Mouse (Mus musculus) brain, embryonic 14.5 days (tissue): Measurements from ENCODE around the gene Cic. TPM values are rescaled to one million over a fixed set of nuclear protein-coding genes. Genes with fewer than 3 reads are reported as not detected.

Experiments
- DNase-seq: peaks from one replicate; pipeline ENCODE4 v3.0.0-alpha.2; 2011; ENCODE audit warnings: low read depth
- CTCF ChIP-seq: fragments of 200-500 bp; IDR thresholded peaks from 2 replicates; pipeline ENCODE4 v1.5.1; 2012; ENCODE audit warnings: inconsistent platforms, mild to moderate bottlenecking, moderate library complexity, borderline replicate concordance; ENCODE audit not compliant: insufficient read depth, insufficient read length; ENCODE audit errors: extremely low read depth
- POLR2A ChIP-seq: fragments of 200-500 bp; IDR thresholded peaks from 2 replicates; pipeline ENCODE4 v1.6.1; 2012; ENCODE audit warnings: mild to moderate bottlenecking, inconsistent platforms, borderline replicate concordance; ENCODE audit not compliant: poor library complexity, insufficient read depth, insufficient read length, severe bottlenecking; ENCODE audit errors: extremely low read depth
- polyA plus RNA-seq: library from polyadenylated mRNA; depleted of rRNA; stranded (reverse); fragments of >200 nt; gene quantifications from 2 replicates; pipeline ENCODE4 v1.2.3, GENCODE M21; 2012

Gene Cic
- polyA plus RNA-seq, 1 experiment = 149 TPM

DNA sequence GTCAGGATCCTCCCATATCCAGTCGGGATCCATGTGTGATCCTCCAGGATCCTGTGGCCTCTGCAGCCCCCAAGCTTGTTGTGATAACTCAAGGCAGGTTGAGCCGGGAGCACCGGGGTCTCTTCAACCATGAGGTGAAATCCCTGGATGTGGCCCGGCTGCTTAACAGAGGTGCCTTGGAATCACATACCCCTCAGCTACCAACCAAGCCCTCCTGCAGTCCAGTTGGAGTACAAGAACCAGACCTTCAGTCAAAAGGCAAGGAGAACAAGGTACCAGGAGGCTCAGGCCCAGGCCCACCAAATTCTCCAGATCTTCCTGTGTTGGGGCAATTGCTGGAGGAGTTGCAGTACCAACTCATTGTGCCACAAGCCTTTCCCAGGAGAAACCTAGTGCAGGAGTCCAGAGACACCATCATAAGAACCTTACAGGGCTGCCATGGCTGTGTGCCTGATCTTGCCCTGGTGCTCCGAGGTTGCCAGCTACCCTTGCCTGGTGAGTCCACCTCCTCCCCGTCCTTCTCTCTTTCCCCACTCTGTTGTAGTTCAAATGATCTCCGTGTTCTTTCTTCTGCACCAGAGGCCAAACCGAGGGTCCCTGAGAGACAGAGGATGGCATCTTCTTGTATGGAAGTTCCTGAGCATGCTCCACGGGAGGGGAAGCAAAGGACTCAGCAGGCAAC lies 35.6 kb downstream of the Cic start:
- TF ChIP-seq CTCF = no peak
- TF ChIP-seq POLR2A = no peak
- no peak for DNase-seq

DNA sequence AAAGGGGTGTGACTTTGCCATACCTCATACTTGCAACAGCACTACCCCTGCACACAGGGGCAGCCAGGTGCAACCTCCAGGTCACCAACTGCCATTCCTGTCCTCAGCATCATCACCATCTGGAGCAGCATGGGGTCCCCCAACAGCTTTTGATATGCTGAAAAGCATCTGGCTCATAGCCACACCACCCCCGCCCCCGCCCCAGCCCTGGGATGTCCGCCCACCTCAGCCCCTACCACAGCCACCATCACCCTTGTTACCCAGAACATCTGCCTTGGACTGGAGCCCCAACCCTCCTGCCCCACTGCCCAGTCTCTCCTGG lies 36.1 kb downstream of the Cic start:
- TF ChIP-seq CTCF (no peak), POLR2A (no peak)
- DNase-seq = no peak

DNA sequence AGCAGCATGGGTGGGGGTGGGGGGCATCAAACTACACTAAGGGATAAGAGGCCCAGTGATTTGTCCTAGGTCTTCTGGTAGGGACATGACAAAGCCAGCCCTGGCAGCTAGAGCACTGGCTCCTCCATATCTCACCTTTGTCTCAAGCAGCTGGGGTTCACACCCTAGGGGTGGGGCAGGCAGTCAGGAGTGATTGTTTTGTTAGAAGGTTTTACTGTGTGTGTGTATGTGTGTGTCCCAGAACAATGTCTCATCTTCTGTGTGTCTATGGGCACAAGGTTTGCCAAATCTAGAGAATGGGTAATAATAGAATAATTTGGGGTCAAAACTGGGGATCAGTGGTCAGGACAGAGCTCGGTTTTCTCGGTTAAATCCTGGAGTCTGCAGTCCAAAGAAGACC lies 38.0 kb downstream of the Cic start:
- TF ChIP-seq CTCF = no peak
- no peak for TF ChIP-seq POLR2A

DNA sequence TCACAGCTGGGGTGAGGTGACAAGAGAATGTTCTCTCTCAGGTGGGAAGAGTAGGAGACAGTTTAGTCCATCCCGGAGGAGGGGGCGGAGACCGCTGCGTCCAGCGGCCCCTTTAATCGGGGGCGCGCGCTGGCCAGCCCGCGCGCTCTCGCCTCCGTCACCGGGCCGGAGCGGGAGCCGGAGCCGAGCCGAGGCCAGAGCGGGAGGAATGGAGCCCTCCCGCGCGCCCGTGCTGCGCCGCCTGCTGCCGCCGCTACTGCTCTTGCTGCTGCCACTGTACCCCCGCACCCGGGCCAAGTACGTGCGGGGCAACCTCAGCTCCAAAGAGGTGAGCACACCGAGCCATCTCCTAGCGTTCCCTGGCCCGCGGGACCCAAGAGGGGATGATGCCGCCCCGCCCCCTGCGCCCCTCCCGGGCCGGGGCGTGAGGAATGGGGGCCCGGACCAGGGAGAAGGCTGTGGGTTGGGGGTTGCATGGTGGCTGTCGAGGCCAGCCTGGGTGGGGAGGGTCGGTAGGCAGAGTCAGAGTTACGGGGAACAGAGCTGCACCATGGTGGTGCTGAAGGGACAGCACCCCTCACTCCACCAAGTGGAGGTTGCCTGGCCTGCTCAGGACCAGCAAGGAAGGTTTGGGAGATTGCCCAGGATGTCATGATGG lies 38.6 kb downstream of the Cic start, which contains the start of gene Tmem145:
TSS of gene Tmem145 (plus strand) at position 151 of the 658 bp plus-strand sequence.
- TF ChIP-seq POLR2A = peak; percentile 79
- TF ChIP-seq CTCF = no peak
- peak; percentile 74 for DNase-seq

More for the DNA sequence above, 38.0 kb downstream of the Cic start:
- DNase-seq = no peak

DNA sequence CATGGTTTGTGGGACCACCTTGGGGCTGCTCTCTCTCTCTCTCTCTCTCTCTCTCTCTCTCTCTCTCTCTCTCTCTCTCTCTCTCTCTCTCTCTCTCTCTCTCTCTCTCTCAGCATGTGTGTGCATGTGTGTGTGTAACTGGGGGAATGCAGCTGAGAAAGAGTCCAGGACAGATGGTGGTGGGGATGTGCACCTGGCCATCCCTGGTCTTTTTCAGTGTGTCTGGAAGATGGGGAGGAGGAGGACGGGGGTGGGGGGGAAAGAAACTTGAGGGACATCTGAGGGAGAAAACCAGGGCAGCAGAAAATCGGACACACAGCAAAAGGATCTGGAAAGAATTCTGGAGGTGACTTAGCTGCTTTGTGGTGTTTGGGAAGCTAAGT lies 39.1 kb downstream of the Cic start:
- TF ChIP-seq POLR2A (no peak), CTCF (no peak)
- DNase-seq = no peak

DNA sequence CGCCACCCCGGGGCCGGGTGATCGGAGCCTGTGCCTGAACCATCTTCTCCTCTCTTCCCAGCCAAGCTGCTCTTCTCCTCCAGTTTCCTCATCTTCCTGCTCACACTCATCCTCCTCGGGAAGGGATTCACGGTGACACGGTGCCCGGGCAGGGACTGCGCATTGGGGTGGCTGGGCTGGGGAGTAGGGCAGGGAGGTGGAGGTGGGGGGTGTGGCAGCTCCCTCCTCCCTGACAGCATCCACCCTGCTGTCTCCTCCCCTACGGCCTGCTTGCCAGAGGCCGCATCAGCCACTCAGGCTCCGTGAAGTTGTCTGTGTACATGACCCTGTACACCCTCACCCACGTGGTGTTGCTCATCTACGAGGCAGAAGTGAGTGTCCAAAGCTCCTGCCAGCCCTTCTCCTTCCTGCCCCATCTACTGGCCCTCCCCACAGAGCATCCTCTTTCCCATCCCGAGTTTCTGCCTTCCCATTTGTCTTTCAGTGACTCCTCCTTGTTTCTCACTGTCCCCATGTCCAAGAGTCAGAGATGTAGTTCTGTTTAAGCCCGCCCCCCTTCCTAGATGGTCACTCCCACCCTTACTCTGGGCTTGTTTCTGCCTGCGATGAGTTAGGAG lies 41.3 kb downstream of the Cic start:
- DNase-seq = no peak
- TF ChIP-seq CTCF = no peak
- no peak for TF ChIP-seq POLR2A

DNA sequence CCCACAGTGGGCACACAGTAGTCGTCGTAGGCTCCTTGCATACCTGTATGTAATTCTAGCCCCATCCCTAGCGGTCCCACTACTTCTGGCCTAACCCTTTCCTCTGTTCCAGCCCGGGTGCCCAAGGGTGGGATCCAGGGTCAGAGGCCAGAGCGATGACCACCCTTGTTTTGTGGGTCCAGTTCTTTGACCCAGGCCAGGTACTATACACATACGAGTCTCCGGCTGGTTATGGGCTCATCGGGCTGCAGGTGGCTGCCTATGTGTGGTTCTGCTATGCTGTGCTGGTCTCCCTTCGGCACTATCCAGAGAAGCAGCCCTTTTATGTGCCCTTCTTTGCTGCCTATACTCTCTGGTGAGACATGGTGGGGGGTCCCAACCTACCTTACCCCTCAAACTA lies 41.9 kb downstream of the Cic start:
- DNase-seq = no peak
- TF ChIP-seq CTCF (no peak), POLR2A (no peak)

DNA sequence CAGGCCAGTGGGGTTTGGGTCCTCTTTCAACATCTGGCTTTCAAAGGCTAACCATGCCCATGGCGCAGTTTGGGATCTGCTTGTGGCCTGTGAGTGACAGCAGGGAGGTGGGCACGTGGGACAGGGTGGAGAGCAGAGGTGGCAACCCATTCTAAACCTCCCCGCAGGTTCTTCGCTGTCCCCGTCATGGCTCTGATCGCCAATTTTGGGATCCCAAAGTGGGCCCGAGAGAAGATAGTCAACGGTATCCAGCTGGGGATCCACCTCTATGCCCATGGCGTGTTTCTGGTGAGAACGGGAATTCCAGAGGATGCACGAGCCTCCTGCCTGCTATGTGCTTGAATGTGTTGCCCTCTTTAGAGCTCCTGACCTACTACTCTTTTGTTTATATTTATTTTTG lies 43.7 kb downstream of the Cic start:
- DNase-seq = no peak
- no peak for TF ChIP-seq CTCF
- TF ChIP-seq POLR2A = no peak

DNA sequence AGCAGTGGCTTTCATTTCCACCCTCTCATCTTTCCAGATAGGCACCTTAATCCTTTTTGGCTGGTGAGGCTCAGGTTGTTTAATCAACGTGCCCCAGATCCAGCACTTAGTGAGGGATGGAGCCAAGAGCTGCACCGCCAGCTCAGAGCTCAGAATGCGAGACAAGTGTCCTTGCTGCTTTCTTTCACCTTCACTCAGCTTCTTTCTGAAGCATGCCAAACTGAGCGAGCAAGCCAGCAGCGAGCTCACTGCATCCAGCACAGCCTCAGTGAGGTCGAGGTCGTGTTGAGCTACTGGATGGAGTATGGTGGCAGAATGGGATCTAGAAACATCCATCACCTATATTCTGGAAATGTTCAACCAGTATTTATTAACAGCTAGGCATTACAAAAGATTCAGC lies 45.8 kb downstream of the Cic start:
- no peak for TF ChIP-seq CTCF
- TF ChIP-seq POLR2A = no peak
- DNase-seq = no peak

DNA sequence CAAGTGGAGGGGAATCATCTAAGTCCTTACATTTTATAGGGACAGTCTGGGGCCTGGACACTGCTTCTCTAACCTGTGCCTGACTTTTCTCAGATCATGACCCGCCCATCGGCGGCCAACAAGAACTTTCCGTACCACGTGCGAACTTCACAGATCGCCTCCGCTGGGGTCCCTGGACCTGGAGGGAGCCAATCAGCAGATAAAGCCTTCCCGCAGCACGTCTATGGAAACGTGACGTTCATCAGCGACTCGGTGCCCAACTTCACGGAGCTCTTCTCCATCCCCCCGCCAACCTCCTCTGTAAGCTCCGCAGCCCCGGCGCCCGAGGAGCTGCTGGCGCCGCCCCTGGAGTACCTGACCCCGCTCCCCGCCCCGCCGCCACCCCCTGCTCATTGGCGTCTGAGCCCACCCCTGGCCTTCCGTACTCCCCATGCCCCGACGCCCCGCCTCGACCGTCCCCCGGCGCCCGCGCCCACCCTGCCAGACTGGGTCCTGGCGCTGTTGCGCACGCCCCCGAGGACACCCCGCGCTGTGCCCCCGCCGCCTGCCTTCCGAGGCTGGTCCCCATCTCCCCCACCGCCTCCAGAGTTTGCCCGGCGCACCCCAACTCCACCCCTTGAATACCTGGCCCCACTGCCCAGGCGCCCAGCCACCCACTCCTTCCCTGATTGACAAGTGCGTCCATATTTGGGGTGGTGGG lies 47.3 kb downstream of the Cic start:
- no peak for DNase-seq
- TF ChIP-seq CTCF (no peak), POLR2A (no peak)

DNA sequence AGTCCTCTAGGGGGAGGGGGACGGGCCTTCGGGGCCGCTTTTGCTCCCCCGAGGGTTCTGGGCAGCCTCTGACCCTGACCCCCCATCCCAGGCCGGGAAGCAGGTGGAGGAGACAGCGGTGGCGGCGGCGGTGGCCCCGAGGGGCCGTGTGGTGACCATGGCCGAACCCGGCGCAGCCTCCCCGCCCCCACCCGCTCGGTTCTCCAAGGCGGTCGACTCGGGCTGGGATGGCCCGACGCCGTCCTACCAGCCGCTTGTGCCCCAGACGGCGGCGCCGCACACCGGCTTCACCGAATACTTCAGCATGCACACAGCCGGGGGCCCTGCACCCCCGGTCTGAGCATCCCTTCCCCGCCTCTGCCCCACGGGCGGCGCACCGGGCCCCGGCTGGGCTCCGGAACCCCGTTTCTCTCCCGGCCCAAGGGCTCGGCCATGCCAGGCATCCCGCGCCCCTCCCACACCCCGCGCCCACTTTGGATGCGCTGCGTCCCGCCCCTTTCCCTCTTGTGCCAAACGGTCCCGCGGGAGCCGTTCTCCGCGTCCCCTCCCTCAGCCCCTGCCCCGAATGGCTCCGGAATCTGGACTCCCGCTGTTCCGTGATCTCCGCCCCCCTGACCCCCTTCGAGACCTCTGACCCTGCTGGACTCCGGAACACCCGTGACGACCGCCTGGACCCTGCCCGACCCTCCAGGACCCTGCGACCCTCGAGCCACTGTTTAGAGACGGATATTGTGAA lies 48.0 kb downstream of the Cic start:
- DNase-seq = no peak

More for the DNA sequence above, 48.0 kb downstream of the Cic start:
- TF ChIP-seq POLR2A = no peak
- TF ChIP-seq CTCF = no peak
